Mouse (Mus musculus): ENCODE data around the gene Sdc1.

DNA sequence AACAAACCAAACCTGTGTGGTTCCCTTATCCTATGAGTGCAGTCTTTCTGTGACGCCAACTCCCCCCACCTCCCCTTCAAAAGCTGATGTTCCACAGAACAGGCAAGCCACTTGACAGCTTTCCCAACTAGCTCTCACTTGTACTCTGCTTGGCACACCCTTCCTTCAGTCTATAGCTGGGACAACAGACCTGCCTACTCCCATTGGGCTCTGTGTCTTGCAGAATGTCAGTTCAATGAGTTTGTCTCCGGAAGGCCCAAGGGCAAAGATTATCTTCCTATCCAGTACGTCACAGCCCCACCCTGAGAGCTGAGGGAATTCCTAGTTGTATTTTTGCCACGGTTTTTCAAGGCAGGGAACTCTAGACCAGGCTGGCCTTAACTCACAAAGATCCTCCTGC is 12.0 kb upstream of the Sdc1 start:
- TF ChIP-seq POLR2A (IDR thresholded peaks at IDR 0.05; ENCODE audit: insufficient read depth, low read depth, low read length) (no peak), EP300 (IDR thresholded peaks at IDR 0.05; ENCODE audit: insufficient read depth, low read depth, low read length) (no peak)
